8 mouse cellular contexts compared by ENCODE assay signal in genomic region chr2:144555286-144555819, GRCm38 (mm10). TPM values are rescaled to one million over a fixed set of nuclear protein-coding genes. Genes with fewer than 3 reads are reported as not detected.
DNase-seq lines count a peak whose midpoint lies in the region; ATAC-seq and TF ChIP-seq lines count a peak whose summit lies in the region.

No protein-coding gene starts in this region.

- peak overlapping the region; percentile 69 for H3K4me2 ChIP-seq in heart, embryonic 11.5 days
- peak overlapping the region; percentile 71 for H3K4me2 ChIP-seq in forebrain, embryonic 13.5 days

- H3K27me3 ChIP-seq in heart, embryonic 11.5 days (ENCODE audit: control insufficient read depth, insufficient read depth, low read length), result no peaks in the 10 kb centered on the region
- no peaks in the 10 kb centered on the region for H3K27me3 ChIP-seq in ES-Bruce4 (ENCODE audit: control insufficient read depth, insufficient read depth, low read length, poor library complexity, severe bottlenecking)
- no peaks in the 10 kb centered on the region for H3K27me3 ChIP-seq in forebrain, embryonic 13.5 days
- no peaks in the 10 kb centered on the region for H3K27me3 ChIP-seq in small intestine, adult 2 months (ENCODE audit: control insufficient read depth, insufficient read depth, low read length)

- H3K9ac ChIP-seq in heart, embryonic 11.5 days (ENCODE audit: low read depth, low read length), result peak overlapping the region; percentile 87
- peak overlapping the region; percentile 74 for H3K9ac ChIP-seq in ES-Bruce4 (ENCODE audit: low read depth, poor library complexity, severe bottlenecking)
- H3K9ac ChIP-seq in forebrain, embryonic 13.5 days, result peak overlapping the region; percentile 76

- no peak for DNase-seq in heart, adult 9 months (ENCODE audit: low spot score in 2 of 2)
- peak; percentile 7 for DNase-seq in liver
- no peak for DNase-seq in right cerebral cortex, postnatal 4 days
- DNase-seq in gastrocnemius, adult 8-10 months (ENCODE audit: low spot score in 2 of 2), result no peak

- peak overlapping the region; percentile 95 for H3K27ac ChIP-seq in heart, embryonic 11.5 days (ENCODE audit: low read depth, low read length)
- 0 out of 2 replicates have a peak overlapping the region, but pooled peaks have one; percentile 51 for H3K27ac ChIP-seq in ES-Bruce4 (ENCODE audit: insufficient read depth, low read length)
- peak overlapping the region; percentile 79 for H3K27ac ChIP-seq in forebrain, embryonic 13.5 days
- H3K27ac ChIP-seq in small intestine, adult 2 months (ENCODE audit: insufficient read depth, low read depth, low read length), result peak overlapping the region; percentile 79

- 2% methylated on average over 14 of the region's 14 CpGs for WGBS in heart, embryonic 11.5 days (ENCODE audit: insufficient replicate concordance)
- WGBS in forebrain, embryonic 13.5 days, result 2% methylated on average over 14 of the region's 14 CpGs
- 1% methylated on average over 14 of the region's 14 CpGs for WGBS in small intestine, adult 2 months

- no peak for TF ChIP-seq EP300 in ES-Bruce4 (IDR thresholded peaks at IDR 0.05; ENCODE audit: insufficient read depth, low read depth, low read length)

- no peak for ATAC-seq in heart, embryonic 11.5 days (replicated peaks; ENCODE audit: insufficient number of reproducible peaks, low FRiP score, low TSS enrichment)
- no peak for ATAC-seq in forebrain, embryonic 13.5 days

- H3K9me3 ChIP-seq in heart, embryonic 11.5 days (replicated peaks; ENCODE audit: control insufficient read depth, low read length), result no peaks in the 10 kb centered on the region
- H3K9me3 ChIP-seq in ES-Bruce4 (replicated peaks; ENCODE audit: control insufficient read depth, insufficient read depth, low read length, poor library complexity, severe bottlenecking), result no peaks in the 10 kb centered on the region
- no peaks in the 10 kb centered on the region for H3K9me3 ChIP-seq in forebrain, embryonic 13.5 days (replicated peaks)

- H3K36me3 ChIP-seq in heart, embryonic 11.5 days (ENCODE audit: control insufficient read depth, insufficient read depth, low read length), result no peaks in the 10 kb centered on the region; the same call in 1 of the 2 replicates
- no peaks in the 10 kb centered on the region; the same call in 1 of the 2 replicates for H3K36me3 ChIP-seq in ES-Bruce4 (ENCODE audit: control insufficient read depth, insufficient read depth, low read length, poor library complexity, severe bottlenecking)
- peaks cover 9% of the 10 kb centered on the region for H3K36me3 ChIP-seq in forebrain, embryonic 13.5 days (ENCODE audit: poor library complexity, severe bottlenecking)
- peaks cover 9% of the 10 kb centered on the region for H3K36me3 ChIP-seq in small intestine, adult 2 months (ENCODE audit: control insufficient read depth, insufficient read depth, low read length)

- H3K4me3 ChIP-seq in heart, embryonic 11.5 days (ENCODE audit: low read depth, low read length), result peak overlapping the region; percentile 86
- peak overlapping the region; percentile 96 for H3K4me3 ChIP-seq in ES-Bruce4 (ENCODE audit: low read depth, low read length)
- peak overlapping the region; percentile 84 for H3K4me3 ChIP-seq in forebrain, embryonic 13.5 days
- peak overlapping the region; percentile 89 for H3K4me3 ChIP-seq in small intestine, adult 2 months (ENCODE audit: low read depth, low read length)

- no peak for TF ChIP-seq CTCF in ES-Bruce4 (IDR thresholded peaks at IDR 0.05; ENCODE audit: low read depth, low read length)
- TF ChIP-seq CTCF in small intestine, adult 2 months (IDR thresholded peaks at IDR 0.05; ENCODE audit: extremely low read depth, insufficient read length, insufficient replicate concordance, low read depth, low read length), result no peak

- peaks cover 6% of the 10 kb centered on the region; the same call in 1 of the 2 replicates for H3K4me1 ChIP-seq in heart, embryonic 11.5 days (ENCODE audit: control insufficient read depth, insufficient read depth, low read length)
- no peaks in the 10 kb centered on the region for H3K4me1 ChIP-seq in ES-Bruce4 (ENCODE audit: control insufficient read depth, insufficient read depth, low read length)
- peaks cover 22% of the 10 kb centered on the region for H3K4me1 ChIP-seq in forebrain, embryonic 13.5 days
- peaks cover 3% of the 10 kb centered on the region; the same call in 1 of the 2 replicates for H3K4me1 ChIP-seq in small intestine, adult 2 months (ENCODE audit: control insufficient read depth, insufficient read depth, insufficient read length, low read length)

- TF ChIP-seq POLR2A in ES-Bruce4 (IDR thresholded peaks at IDR 0.05; ENCODE audit: insufficient read depth, low read length), result no peak
- TF ChIP-seq POLR2A in small intestine, adult 2 months (IDR thresholded peaks at IDR 0.05; ENCODE audit: low read depth, low read length), result no peak

RNA-seq across cellular contexts. Expression of gene Sec23b, which starts 0.7 kb away (rescaled TPM):
- 51.4 and 55.2 TPM in 2 replicates for polyA plus RNA-seq in heart, embryonic 11.5 days (2014; fragmentation: Nextera tagmentation; extraction: Ambion mirVana)
- 84.7 and 86.1 TPM in 2 replicates for polyA plus RNA-seq in ES-Bruce4 (2011; ENCODE audit: insufficient read depth, insufficient read length, low read depth, missing spikeins)
- polyA plus RNA-seq in forebrain, embryonic 13.5 days (2015; fragmentation: Nextera tagmentation; extraction: Ambion mirVana), result 93.0 and 95.8 TPM in 2 replicates
- polyA plus RNA-seq in small intestine, adult 2 months (2012; rRNA removed), result 25.5 and 36.5 TPM in 2 replicates
- 10 to 100 TPM in 3 of 4 experiments, 1 to 10 TPM in 1; 10.0 to 15.2 (median 11.8) TPM for total RNA-seq in gastrocnemius, adult 8-10 months (2022)

RNA-seq across cellular contexts. Expression of gene Rbbp9, which starts 4.7 kb away (rescaled TPM):
- 41.5 and 44.9 TPM in 2 replicates for polyA plus RNA-seq in heart, embryonic 11.5 days (2014; fragmentation: Nextera tagmentation; extraction: Ambion mirVana)
- 32.1 and 32.5 TPM in 2 replicates for polyA plus RNA-seq in ES-Bruce4 (2011; ENCODE audit: insufficient read depth, insufficient read length, low read depth, missing spikeins)
- 59.4 and 62.3 TPM in 2 replicates for polyA plus RNA-seq in forebrain, embryonic 13.5 days (2015; fragmentation: Nextera tagmentation; extraction: Ambion mirVana)
- 3.2 and 4.7 TPM in 2 replicates for polyA plus RNA-seq in small intestine, adult 2 months (2012; rRNA removed)
- total RNA-seq in gastrocnemius, adult 8-10 months (2022), result 1 to 10 TPM; 3.9 to 7.2 (median 5.0) TPM

RNA-seq across cellular contexts. Expression of gene Polr3f, which starts 27.8 kb away (rescaled TPM):
- polyA plus RNA-seq in heart, embryonic 11.5 days (2014; fragmentation: Nextera tagmentation; extraction: Ambion mirVana), result 20.8 and 21.3 TPM in 2 replicates
- polyA plus RNA-seq in ES-Bruce4 (2011; ENCODE audit: insufficient read depth, insufficient read length, low read depth, missing spikeins), result 21.4 and 28.4 TPM in 2 replicates
- polyA plus RNA-seq in forebrain, embryonic 13.5 days (2015; fragmentation: Nextera tagmentation; extraction: Ambion mirVana), result 33.4 and 36.0 TPM in 2 replicates
- 1.5 and 2.1 TPM in 2 replicates for polyA plus RNA-seq in small intestine, adult 2 months (2012; rRNA removed)
- total RNA-seq in gastrocnemius, adult 8-10 months (2022), result 10 to 100 TPM in 2 of 4 experiments, 1 to 10 TPM in 2; 7.4 to 10.5 (median 9.1) TPM

RNA-seq across cellular contexts. Expression of gene Dzank1, which starts 28.1 kb away (rescaled TPM):
- polyA plus RNA-seq in heart, embryonic 11.5 days (2014; fragmentation: Nextera tagmentation; extraction: Ambion mirVana), result 0.63 and 0.77 TPM in 2 replicates
- polyA plus RNA-seq in ES-Bruce4 (2011; ENCODE audit: insufficient read depth, insufficient read length, low read depth, missing spikeins), result 0.96 and 1.9 TPM in 2 replicates
- 2.7 and 4.5 TPM in 2 replicates for polyA plus RNA-seq in forebrain, embryonic 13.5 days (2015; fragmentation: Nextera tagmentation; extraction: Ambion mirVana)
- polyA plus RNA-seq in small intestine, adult 2 months (2012; rRNA removed), result 0.08 and 0.11 TPM in 2 replicates
- total RNA-seq in gastrocnemius, adult 8-10 months (2022), result under 1 TPM; 0.29 to 0.73 (median 0.35) TPM

RNA-seq across cellular contexts. Expression of gene Smim26, which starts 38.5 kb away (rescaled TPM):
- 48.5 and 55.0 TPM in 2 replicates for polyA plus RNA-seq in heart, embryonic 11.5 days (2014; fragmentation: Nextera tagmentation; extraction: Ambion mirVana)
- polyA plus RNA-seq in ES-Bruce4 (2011; ENCODE audit: insufficient read depth, insufficient read length, low read depth, missing spikeins), result 14.3 and 16.8 TPM in 2 replicates
- polyA plus RNA-seq in forebrain, embryonic 13.5 days (2015; fragmentation: Nextera tagmentation; extraction: Ambion mirVana), result 47.3 and 53.8 TPM in 2 replicates
- 1.4 and 1.8 TPM in 2 replicates for polyA plus RNA-seq in small intestine, adult 2 months (2012; rRNA removed)
- 100 to 1,000 TPM in 2 of 4 experiments, 10 to 100 TPM in 2; 94.1 to 102 (median 99.2) TPM for total RNA-seq in gastrocnemius, adult 8-10 months (2022)
